Mouse (Mus musculus) heart, adult 2 months (tissue): ENCODE data around the gene Sdsl.

Experiments
- CTCF ChIP-seq: fragments of 200-600 bp; IDR thresholded peaks from 2 replicates; pipeline ENCODE4 v1.8.1; 2022; ENCODE audit warnings: antibody characterized with exemption, mild to moderate bottlenecking, moderate library complexity
- EP300 ChIP-seq: fragments of 200-500 bp; IDR thresholded peaks from 2 replicates; pipeline ENCODE4 v1.6.1; 2011; ENCODE audit warnings: low read depth, low read length, control low read depth; ENCODE audit not compliant: insufficient read depth
- POLR2A ChIP-seq: fragments of 200-500 bp; IDR thresholded peaks from 2 replicates; pipeline ENCODE4 v1.6.1; 2011; ENCODE audit warnings: mild to moderate bottlenecking, low read depth, low read length, control low read depth; ENCODE audit not compliant: insufficient read depth

GRCm38 (mm10) chr5:120493873-120494395, 21.3 kb upstream of the Sdsl start:
- TF ChIP-seq CTCF = no peak
- TF ChIP-seq EP300 = no peak
- TF ChIP-seq POLR2A = no peak
